Mouse (Mus musculus) neutrophil, adult 83 days (primary cell): ENCODE data around the gene Osbpl9. TPM values are rescaled to one million over a fixed set of nuclear protein-coding genes. Genes with fewer than 3 reads are reported as not detected.

ENCODE experiments used
- total RNA-seq, 2 experiments: library from RNA; stranded (reverse); gene quantifications; one replicate each; pipeline ENCODE4 v1.2.4; 2023

The Osbpl9 gene
- total RNA-seq: 100 to 1,000 TPM; 146 to 178 TPM

DNA sequence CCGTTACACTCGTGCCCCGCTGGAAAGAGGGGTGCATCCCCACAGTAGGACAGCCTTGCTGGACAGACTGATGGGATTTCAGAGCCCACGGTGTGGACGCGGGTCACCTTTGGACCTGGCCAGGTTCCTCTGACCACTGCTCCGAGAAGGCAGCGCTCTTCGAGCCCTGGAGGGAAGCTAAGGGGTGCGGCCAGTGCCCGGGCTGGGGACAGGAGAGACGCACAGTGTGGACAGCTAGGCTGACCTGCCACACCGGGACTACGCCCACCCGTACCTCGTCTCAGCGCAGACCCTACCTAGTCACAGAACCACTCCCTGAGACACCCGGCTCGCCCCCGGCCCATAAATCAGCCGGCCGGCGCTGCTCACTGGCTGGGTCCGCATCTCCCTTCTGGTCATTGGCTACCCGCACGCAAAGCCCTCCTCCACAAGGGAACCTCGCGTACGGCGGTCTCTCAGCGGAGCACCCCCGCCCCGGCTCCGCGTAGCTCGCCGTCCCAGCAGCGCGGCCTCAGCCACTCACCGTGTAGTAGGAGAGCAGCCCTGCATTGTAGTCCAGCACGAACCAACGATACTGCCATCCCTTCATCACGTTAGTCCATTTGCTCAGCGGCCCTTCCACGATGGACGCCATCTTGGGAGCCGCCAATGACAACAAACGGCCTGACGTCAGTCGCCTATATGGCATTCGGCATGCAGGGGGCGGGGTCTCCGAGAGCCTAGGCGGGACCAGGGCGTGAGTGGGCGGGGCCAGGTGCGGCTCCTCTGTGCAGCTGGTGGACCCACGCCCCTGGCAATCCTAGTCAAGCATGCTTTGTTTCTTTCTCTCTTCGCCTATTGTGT lies at the start of gene Osbpl9:
Gene Osbpl9 (minus strand): TSS at position 691 of the 843 bp plus-strand sequence.

DNA sequence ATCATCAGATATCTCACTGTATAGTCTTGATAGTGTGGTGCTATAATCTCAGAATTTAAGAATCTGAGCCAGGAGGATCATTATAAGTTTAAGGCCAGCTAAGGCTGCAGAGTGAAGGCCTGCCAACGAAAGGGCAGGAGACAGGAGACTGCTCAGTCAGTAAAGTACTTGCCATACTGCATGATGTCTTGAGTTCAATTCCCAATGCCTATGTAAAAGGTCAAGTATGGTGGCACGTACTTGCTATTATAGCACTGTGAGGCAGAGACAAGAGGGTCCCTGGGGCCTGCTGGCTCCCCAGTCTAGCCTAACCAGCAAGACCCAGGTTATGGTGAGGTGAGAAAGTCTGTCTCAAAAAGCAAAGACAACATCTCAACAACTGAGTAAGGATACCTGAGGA lies 32.1 kb upstream of the Osbpl9 start, which contains the start of gene Calr4:
Gene Calr4 (plus strand): TSS at position 301 of the 400 bp plus-strand sequence.

Other genes starting within 250 kb of the Osbpl9 start
- 100 to 1,000 TPM; 168 to 170 TPM for gene Nrd1, start 201.6 kb downstream of the Osbpl9 start, total RNA-seq
- gene Calr4, start 32.2 kb upstream of the Osbpl9 start, total RNA-seq: 1 to 10 TPM; 1.9 to 3.9 TPM
- 100 to 1,000 TPM; 109 to 113 TPM for gene Eps15, start 78.0 kb upstream of the Osbpl9 start, total RNA-seq
- 1 to 10 TPM; 1.1 to 1.6 TPM for gene Ttc39a, start 204.4 kb upstream of the Osbpl9 start, total RNA-seq